Mouse (Mus musculus) liver, adult 2 months (tissue): ENCODE results near the gene Stoml2. TPM values are rescaled to one million over a fixed set of nuclear protein-coding genes. Genes with fewer than 3 reads are reported as not detected.

Experiments used
- DNase-seq: peaks from one replicate; pipeline ENCODE4 v3.0.0-alpha.2; 2011; ENCODE audit warnings: low read depth, low spot score; ENCODE audit errors: extremely low read depth
- H3K27ac ChIP-seq: fragments of 200-500 bp; replicated peaks from 2 replicates; pipeline ENCODE4 v1.5.1; 2012; ENCODE audit warnings: low read depth, mild to moderate bottlenecking, control low read depth, inconsistent platforms, low read length; ENCODE audit not compliant: insufficient read depth
- H3K27me3 ChIP-seq: fragments of 200-500 bp; 2 replicates; pipeline ENCODE4 v1.6.1; 2012; ENCODE audit warnings: mild to moderate bottlenecking, moderate library complexity, low read length, inconsistent platforms; ENCODE audit not compliant: control insufficient read depth, insufficient read depth
- H3K36me3 ChIP-seq: fragments of 200-500 bp; 2 replicates; pipeline ENCODE4 v1.6.1; 2012; ENCODE audit warnings: low read length, inconsistent platforms; ENCODE audit not compliant: control insufficient read depth, insufficient read depth
- H3K4me1 ChIP-seq: fragments of 200-500 bp; 2 replicates; pipeline ENCODE4 v1.6.1; 2011; ENCODE audit warnings: low read length; ENCODE audit not compliant: control insufficient read depth, insufficient read depth
- H3K4me3 ChIP-seq: fragments of 200-500 bp; 2 replicates; pipeline ENCODE4 v1.5.1; 2011; ENCODE audit warnings: low read depth, mild to moderate bottlenecking, control low read depth, low read length, moderate library complexity; ENCODE audit not compliant: insufficient read depth
- H3K79me2 ChIP-seq: fragments of 200-500 bp; 2 replicates; pipeline ENCODE4 v1.6.1; 2012; ENCODE audit warnings: inconsistent platforms, mild to moderate bottlenecking, low read length, moderate library complexity; ENCODE audit not compliant: control insufficient read depth, insufficient read depth
- H3K9ac ChIP-seq: fragments of 200-500 bp; 2 replicates; pipeline ENCODE4 v1.6.1; 2012; ENCODE audit warnings: low read depth, mild to moderate bottlenecking, control low read depth, inconsistent platforms, low read length
- CTCF ChIP-seq: fragments of 200-500 bp; IDR thresholded peaks from 2 replicates; pipeline ENCODE4 v1.5.1; 2011; ENCODE audit warnings: low read depth, low read length, control low read depth
- POLR2A ChIP-seq: fragments of 200-500 bp; IDR thresholded peaks from 2 replicates; pipeline ENCODE4 v1.6.1; 2011; ENCODE audit warnings: low read length, control low read depth; ENCODE audit not compliant: insufficient read depth; ENCODE audit errors: extremely low read depth
- WGBS: fragments of 180-500 bp; shearing (Covaris S2); methylation state at CpG from one replicate; pipeline ENCODE4 v1.1.7; 2018; 5-methylcytosine and 5-hydroxymethylcytosine counted together
- polyA plus RNA-seq: library from polyadenylated mRNA; depleted of rRNA; stranded (reverse); fragments of >200 nt; gene quantifications from 2 replicates; pipeline ENCODE4 v1.2.3, GENCODE M21; 2012
- total RNA-seq: library from RNA; depleted of rRNA; stranded (reverse); fragments of >200 nt; gene quantifications from 2 replicates; pipeline ENCODE4 v1.2.3, GENCODE M21; 2014

Gene Stoml2
- total and polyA plus RNA-seq, 2 experiments, result 106 to 108 TPM

DNA sequence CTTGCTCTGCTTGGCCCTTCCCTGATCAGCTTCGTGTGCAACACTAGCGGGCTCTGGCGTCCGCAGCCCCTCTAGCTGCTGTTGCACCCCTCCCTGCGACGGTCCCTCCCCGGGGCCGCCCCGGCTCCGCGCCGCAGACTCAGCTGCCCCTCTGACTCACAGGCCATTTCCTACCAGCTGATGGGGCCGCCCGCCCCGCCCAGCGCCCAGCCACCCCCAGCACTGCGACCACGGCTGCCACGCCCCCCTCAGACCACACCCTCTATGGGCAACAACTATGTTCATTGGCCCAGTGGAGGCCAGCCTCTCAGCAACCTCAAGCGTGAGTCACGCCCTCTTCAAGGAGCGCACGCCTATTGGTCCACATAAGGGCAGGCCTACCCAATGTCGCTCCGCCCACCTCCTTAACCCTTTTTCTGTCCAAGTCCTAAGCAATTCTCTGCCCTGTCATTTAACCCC is 8.6 kb upstream of the Stoml2 start:
- peak overlapping the region; percentile 60 for H3K27ac ChIP-seq
- DNase-seq, result peak; percentile 95
- peak overlapping the region; percentile 83 for H3K9ac ChIP-seq
- no peaks in the 10 kb centered on the region for H3K27me3 ChIP-seq
- peak overlapping the region; percentile 86 for H3K4me3 ChIP-seq
- no peaks in the 10 kb centered on the region for H3K36me3 ChIP-seq
- TF ChIP-seq CTCF, result no peak
- TF ChIP-seq POLR2A, result peak; percentile 85; the same call in 1 of the 2 replicates
- H3K4me1 ChIP-seq, result peaks cover 15% of the 10 kb centered on the region
- H3K79me2 ChIP-seq, result no peaks in the 10 kb centered on the region
- WGBS, result under 1% methylated on average over 25 of the region's 25 CpGs

DNA sequence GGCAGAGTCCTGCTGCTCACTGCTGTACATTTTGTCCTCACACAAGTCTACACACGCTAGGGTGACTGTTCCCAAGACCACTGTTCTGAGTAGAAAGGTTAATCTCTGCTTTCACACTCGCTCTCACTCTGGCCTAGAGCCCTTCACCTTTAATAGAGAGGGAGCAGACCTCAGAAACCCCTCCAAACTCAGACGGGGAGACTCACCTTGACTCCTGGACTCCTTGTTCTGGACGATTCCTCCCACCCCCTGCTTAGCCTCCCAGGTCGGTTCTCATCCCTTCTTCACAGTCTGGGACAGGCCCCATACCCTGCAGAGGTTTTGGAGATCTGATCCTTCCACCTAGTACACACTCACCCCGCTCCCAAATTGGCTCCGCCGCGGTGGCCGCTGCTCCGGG is 8.1 kb upstream of the Stoml2 start:
- DNase-seq, result no peak
- 2% methylated on average over 11 of the region's 11 CpGs for WGBS
- Histone ChIP-seq H3K79me2 (no peaks in the 10 kb centered on the region), H3K27me3 (no peaks in the 10 kb centered on the region), H3K36me3 (no peaks in the 10 kb centered on the region), H3K9ac (peak overlapping the region; percentile 83), H3K4me3 (peak overlapping the region; percentile 86), H3K27ac (peak overlapping the region; percentile 60), H3K4me1 (peaks cover 13% of the 10 kb centered on the region)
- TF ChIP-seq POLR2A (no peak), CTCF (no peak)

DNA sequence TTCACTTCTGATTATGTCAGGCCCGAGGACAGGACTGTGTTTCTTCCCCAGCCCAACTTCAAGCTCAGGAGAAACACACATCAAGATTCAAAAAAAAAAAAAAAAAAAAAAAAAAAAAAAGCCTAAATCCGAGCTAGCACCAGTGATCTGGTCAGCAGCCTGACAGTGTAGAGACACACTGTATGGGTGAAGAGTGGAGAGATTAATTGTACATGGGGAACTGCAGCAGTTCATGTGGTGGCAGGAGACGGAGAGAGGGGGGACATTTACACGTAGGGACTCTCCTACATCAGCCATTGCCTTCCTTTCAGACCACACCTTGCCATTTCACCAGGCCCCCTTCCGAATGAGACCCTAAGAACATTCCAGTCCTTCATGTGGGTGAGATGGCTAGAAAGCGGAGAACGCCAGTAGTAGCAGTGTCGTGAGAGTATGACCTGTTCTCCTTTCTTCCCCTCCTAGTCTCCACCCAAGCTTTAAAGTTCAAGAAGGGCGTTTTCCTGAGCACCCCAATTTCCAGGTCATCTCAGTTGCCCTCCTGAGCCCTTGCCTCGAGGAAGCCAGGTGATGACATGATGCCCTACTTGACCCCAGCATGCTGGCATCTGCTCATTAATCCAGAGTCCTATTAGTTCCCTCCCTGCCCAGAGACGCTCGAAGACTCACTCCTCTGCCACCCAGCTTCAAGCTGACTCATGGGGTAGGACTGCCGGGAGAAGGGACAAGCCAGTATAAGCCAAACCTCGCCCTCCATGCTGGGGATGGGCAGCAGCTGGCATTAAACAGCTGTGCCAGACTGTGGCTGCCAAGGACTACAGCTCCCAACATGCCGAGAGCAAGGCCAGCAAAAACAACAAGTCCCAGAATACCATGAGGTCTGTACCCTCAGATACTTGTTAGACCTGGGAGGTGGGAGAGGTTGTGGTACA is 7.3 kb upstream of the Stoml2 start:
- peak overlapping the region; percentile 1; the same call in 1 of the 2 replicates for H3K27ac ChIP-seq
- DNase-seq, result peak; percentile 66

DNA sequence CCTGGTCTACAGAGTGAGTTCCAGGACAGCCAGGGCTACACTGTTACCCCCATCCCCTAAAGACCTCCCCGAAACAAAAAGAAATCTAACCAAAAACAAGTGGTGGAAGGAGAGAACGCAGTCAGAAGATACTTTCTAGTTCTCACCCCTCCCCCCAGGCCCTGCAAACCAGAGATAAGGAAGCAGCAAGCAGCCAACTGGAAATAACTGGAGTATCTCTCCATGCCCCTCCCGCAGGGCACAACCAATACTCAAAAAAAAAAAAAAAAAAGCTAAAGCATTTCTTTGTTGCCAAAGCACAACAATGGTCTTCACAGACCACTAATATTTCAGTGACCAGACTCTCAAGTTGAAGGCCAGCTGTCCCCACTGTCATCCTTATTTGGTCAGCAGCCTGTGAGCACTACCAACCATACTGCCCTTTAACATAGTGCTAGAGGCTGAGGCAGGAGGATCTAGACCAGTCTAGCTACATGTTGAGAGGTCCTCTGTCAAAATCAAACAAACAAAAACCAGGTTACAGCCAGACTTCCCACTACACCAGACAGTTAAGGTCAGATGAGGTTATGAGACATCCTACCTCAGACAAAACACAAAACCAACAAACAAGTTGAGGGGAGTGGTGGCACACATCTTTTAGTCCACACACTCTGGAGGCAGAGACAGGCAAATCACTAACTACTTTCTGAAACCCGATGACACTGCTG is 6.5 kb upstream of the Stoml2 start:
- H3K4me1 ChIP-seq, result peaks cover 10% of the 10 kb centered on the region
- H3K27ac ChIP-seq, result no peak overlapping the region
- no peaks in the 10 kb centered on the region for H3K27me3 ChIP-seq
- 0 out of 2 replicates have a peak, but pooled peaks cover 3% of the 10 kb centered on the region for H3K36me3 ChIP-seq
- no peak for TF ChIP-seq POLR2A
- no peak for TF ChIP-seq CTCF
- no peak for DNase-seq
- H3K9ac ChIP-seq, result no peak overlapping the region
- no peaks in the 10 kb centered on the region for H3K79me2 ChIP-seq
- H3K4me3 ChIP-seq, result no peak overlapping the region
- 54% methylated on average over 4 of the region's 4 CpGs for WGBS

More for the DNA sequence above, 7.3 kb upstream of the Stoml2 start:
- Histone ChIP-seq H3K27me3 (no peaks in the 10 kb centered on the region), H3K79me2 (no peaks in the 10 kb centered on the region), H3K4me1 (peaks cover 10% of the 10 kb centered on the region), H3K4me3 (peak overlapping the region; percentile 86), H3K9ac (peak overlapping the region; percentile 83), H3K36me3 (no peaks in the 10 kb centered on the region)
- TF ChIP-seq CTCF (no peak), POLR2A (no peak)
- WGBS, result 43% methylated on average over 15 of the region's 15 CpGs

DNA sequence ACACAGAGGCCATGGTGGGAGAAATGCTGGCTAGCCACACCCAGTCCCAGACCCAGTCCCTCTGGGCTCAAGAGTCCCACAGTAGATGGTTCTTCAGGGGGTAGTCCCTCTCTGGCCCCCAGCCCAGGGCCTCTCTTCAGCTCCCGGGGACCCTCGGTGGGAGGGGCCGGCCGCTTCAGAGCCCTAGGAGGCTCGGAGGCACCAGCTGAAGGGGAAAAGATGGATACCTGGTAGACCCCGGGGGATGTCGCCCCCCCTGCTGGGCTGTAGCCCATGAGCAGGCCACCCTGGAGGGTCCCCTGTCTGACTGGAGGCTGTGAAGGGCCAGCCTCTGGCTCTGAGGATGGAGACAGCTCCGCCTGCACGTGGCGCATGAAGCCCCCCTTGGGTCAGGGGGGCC is 4.8 kb upstream of the Stoml2 start:
- no peak for DNase-seq
- Histone ChIP-seq H3K9ac (no peak overlapping the region), H3K79me2 (no peaks in the 10 kb centered on the region), H3K4me1 (peaks cover 14% of the 10 kb centered on the region), H3K27ac (no peak overlapping the region), H3K4me3 (no peak overlapping the region), H3K36me3 (0 out of 2 replicates have a peak, but pooled peaks cover 3% of the 10 kb centered on the region), H3K27me3 (no peaks in the 10 kb centered on the region)
- 94% methylated on average over 10 of the region's 10 CpGs for WGBS
- no peak for TF ChIP-seq POLR2A
- no peak for TF ChIP-seq CTCF
